Mouse (Mus musculus): ENCODE measurements around the gene Tmem40. TPM values are rescaled to one million over a fixed set of nuclear protein-coding genes. Genes with fewer than 3 reads are reported as not detected.

Tmem40 gene
- total RNA-seq, 1 experiment from 2014 or later: not detected

DNA sequence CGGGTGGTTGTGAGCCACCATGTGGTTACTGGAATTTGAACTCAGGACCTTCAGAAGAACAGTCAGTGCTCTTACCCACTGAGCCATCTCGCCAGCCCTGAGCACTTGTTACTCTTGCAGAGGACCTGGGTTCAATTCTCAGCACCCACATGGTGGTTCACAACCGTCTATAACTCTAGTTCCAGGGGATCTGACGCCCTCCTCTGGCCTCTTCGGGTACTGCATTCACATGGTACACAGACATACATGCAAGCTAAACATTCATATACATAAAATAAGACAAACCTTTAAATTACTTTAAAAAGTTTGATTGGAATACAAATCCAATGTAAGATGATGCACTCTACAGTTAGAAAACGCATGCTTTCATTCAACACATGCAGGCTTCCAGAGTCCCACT is 10.0 kb upstream of the Tmem40 start:
- no peak for ATAC-seq (replicated peaks; ENCODE audit: insufficient number of reproducible peaks, low FRiP score, low TSS enrichment, poor library complexity, severe bottlenecking)

DNA sequence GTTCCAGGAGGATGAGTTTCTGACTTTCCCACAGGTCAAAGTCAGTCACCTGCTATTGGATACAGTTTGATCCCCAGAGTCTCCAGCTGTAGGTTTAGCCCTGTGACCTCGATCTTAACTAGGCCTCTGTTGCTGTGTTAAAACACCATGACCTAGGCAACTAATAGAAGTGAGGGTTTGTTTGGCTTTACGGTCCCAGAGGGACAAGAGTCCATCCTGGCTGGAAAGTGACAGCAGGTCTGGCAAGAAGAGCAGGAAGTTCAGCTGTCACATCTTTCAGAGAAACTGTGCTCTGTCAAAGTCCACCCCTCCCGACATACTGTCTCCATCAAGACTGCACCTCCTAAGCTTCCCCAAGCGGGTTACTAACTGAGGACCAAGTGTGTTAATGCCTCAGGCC is 8.6 kb upstream of the Tmem40 start:
- ATAC-seq (replicated peaks; ENCODE audit: insufficient number of reproducible peaks, low FRiP score, low TSS enrichment, poor library complexity, severe bottlenecking): no peak

DNA sequence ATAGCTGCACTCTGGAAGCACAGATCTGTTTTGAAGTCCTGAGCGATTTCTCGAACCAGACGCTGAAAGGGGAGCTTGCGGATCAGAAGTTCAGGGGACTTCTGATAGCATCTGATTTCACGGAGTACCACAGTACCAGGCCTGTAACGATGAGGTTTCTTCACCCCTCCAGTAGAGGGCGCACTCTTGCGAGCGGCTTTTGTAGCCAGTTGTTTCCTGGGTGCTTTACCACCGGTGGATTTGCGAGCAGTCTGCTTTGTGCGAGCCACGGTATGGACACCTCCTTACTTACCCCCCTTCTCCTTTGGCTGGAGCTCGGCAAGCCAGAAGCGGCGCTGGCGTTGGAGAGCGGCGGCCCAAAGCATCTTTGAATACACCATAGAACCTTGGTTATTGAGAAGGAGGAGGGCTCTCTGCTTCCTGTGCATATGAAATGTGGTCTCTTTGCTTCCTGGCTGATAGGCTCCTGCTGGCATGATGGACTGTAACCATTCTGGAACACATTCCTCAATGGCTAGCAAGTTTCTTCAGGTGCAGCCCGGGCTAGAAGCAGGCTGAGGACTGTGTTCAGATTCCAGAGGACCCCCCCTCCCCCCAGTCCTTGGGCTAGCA is 8.0 kb upstream of the Tmem40 start:
- ATAC-seq (replicated peaks; ENCODE audit: insufficient number of reproducible peaks, low FRiP score, low TSS enrichment, poor library complexity, severe bottlenecking): no peak

DNA sequence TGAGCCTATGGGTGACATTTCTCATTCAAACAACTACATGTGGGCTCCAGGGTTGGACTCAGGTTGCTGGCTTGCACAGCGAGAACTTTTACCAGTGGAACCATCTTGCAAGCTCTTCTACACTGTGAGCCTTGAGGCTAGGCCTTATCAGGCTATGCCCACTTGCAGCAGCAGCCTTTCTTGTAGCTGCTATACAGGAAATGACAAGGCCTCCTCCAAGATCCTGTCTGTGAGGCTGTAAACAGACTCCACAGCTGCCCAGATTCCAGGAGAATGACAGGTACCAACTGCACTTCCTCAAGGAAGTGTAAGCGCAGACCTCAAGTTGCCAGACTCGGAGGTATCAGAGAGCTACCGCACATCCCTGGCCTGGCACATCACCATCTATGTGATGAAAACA is 6.0 kb upstream of the Tmem40 start:
- no peak for ATAC-seq (replicated peaks; ENCODE audit: insufficient number of reproducible peaks, low FRiP score, low TSS enrichment, poor library complexity, severe bottlenecking)

DNA sequence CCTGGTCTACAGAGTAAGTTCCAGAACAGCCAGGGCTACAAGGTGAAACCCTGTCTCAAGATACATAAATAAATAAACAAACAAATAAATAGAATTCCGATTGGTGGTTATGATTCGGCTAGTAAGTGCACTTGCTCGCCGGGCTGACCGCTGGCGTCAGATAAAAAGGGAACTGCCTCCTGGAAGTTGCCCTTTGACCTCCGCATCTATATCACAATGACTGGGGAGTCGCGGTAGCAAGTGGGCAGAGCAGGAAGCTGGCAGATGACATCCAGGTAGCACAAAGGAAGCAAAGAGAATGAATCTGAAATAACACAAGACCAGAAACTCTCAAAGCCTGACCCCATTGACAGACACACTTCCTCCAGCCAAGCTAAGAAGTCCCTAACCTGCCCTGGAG is 5.1 kb upstream of the Tmem40 start:
- ATAC-seq (replicated peaks; ENCODE audit: insufficient number of reproducible peaks, low FRiP score, low TSS enrichment, poor library complexity, severe bottlenecking): peak; percentile 63; the same call in 1 of the 2 replicates

DNA sequence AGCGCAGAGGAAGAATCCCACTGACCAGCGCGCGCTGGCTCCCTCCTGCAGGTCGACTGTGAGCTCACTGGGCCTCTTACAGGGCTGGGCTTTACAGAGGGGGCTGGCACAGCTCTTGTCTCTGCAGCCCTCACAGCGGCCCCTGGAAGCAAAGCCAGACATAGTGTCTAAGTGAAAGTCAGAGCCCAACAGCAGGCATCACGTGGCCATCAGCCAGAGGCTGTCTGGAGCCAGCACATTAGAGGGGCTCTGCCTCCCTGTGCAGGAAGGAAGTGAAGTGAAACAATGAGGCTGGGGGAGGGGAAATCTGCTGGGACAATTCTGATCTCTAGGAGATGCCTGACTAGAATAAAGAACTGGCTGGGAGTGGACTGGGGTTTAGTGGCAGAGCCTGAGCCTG is 2.0 kb upstream of the Tmem40 start:
- ATAC-seq (replicated peaks; ENCODE audit: insufficient number of reproducible peaks, low FRiP score, low TSS enrichment, poor library complexity, severe bottlenecking): no peak

DNA sequence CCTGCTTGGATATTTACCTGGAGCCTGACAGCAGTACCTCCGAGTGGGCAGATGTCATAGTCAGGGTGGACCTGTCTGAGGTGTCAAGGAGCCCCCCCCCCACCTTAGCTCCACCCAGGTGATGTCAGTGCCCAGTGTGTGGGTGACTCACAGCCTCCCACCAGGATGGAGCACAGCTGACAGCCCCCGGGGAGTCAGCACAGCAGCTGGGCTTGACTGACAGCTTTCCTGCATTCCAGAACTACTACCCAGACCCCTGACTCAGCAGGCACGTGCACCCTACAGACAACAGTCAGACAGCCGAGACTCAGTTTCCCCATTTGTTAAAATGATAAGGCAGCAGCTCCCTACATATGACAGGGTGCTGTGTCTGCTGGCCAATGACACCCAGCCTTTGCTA is 1.2 kb downstream of the Tmem40 start:
- ATAC-seq (replicated peaks; ENCODE audit: insufficient number of reproducible peaks, low FRiP score, low TSS enrichment, poor library complexity, severe bottlenecking): no peak

DNA sequence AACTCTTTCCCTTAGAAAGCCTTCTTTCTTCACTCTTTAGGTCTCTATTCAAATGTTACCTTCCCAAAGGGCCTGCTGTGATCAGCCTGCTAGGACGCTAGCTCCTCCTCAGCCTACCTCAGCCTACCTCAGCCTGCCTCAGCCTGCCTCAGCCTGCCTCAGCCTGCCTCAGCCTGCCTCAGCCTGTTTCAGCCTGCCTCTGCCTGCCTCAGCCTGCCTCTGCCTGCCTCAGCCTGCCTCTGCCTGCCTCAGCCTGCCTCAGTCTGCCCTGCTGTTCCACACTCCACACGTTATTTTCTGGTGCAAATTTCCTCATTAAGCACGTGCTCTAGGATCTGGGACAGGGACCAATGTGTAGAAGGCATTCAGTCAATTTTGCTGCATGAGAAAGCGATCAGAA is 2.1 kb downstream of the Tmem40 start:
- no peak for ATAC-seq (replicated peaks; ENCODE audit: insufficient number of reproducible peaks, low FRiP score, low TSS enrichment, poor library complexity, severe bottlenecking)

DNA sequence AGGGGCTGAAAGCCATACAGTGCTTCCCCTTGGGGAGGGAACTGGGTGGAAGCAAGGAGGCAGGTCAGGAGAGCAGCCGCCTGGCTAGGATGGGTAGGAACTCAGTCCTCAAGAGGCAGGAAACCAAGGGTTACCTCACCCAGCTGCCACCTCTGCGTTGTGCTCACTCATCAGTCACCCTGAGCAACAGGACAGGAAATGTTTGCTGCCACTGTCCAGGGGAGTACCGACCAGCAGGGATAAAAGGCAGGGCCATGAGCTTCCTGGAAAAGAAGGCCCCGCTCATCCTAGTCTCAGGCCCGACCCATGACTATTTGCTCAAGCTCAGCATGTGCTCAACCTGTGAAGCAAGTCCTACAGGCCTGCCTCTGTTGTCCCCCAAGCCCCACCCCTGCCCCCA is 2.7 kb downstream of the Tmem40 start:
- peak; percentile 32; the same call in 1 of the 2 replicates for ATAC-seq (replicated peaks; ENCODE audit: insufficient number of reproducible peaks, low FRiP score, low TSS enrichment, poor library complexity, severe bottlenecking)

DNA sequence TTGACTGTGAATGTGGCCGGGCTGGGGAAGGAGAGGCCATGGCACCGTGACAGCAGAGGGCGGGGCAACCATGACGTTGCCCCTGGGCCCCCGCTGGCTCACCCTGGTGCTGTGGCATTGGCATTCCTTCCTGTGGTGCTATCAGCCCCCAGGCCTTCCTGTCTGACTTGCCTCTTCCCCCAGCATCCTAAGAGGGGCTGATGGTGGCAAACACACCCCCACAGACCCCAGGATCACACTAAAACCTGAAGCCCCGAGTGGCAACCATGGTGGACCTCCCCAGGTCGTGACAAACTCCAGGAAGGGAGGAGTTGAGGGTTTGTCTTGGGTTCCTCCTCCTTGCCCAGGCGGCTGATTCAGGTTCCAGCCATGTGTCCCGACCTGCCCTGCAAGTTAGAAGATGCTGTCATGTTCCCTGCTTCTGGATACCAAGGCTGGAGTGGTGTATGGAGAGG is 3.2 kb downstream of the Tmem40 start:
- ATAC-seq (replicated peaks; ENCODE audit: insufficient number of reproducible peaks, low FRiP score, low TSS enrichment, poor library complexity, severe bottlenecking): 0 out of 2 replicates have a peak, but pooled peaks have one; percentile 16

DNA sequence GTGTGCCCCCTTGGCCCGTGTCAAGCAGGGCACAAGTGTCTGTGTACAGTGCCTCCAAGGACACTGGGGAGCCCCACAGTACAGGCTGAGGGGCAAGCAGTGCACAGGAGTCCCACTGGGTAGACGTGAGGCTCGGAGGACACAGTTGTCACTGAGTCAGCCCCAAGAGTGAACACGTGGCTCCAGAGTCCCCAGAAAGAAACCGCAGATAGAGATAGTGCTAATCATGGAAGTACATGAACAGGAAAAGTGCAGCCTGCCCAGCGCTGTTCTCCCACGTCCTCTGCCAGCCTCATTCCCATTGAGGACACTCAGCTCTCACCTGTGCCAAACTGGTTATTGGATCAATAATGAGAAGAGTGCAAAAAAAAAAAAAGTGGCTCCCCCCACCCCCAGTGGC is 6.7 kb downstream of the Tmem40 start:
- no peak for ATAC-seq (replicated peaks; ENCODE audit: insufficient number of reproducible peaks, low FRiP score, low TSS enrichment, poor library complexity, severe bottlenecking)

DNA sequence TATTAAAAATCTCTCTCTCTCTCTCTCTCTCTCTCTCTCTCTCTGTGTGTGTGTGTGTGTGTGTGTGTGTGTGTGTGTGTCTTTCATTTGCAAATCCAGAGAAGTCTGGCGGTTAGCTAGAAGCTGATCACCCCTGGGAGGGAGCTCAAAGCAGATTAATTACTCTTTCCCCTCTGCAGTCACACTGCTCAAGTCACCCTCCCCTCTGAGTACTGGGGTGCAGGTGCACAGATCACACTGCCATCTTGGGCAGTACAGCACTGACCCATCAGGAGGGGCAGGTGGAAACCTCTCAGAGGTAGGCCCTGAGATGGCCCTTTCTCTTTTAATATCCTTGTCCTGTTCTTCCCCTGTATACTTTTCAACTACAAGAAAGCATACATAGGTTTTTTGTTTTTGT is 15.9 kb downstream of the Tmem40 start:
- no peak for ATAC-seq (replicated peaks; ENCODE audit: insufficient number of reproducible peaks, low FRiP score, low TSS enrichment, poor library complexity, severe bottlenecking)

DNA sequence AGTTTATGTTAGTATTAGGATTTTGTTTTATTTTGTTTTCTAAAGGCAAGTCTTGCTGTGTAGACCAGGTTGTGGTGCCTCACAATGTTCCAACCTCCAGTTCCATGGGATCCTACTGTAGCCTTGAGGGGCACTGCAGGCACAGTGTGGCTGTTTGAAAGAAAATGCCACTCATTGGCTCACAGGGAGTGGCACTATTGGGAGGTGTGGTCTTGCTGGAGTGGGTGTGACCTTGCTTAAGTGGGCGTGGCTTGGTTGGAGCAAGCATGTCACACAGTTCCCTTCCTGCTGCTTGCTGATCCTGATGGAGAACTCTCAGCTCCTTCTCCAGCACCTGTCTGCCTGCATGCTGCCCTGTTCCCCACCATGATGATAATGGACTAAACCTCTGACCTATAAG is 18.6 kb downstream of the Tmem40 start:
- ATAC-seq (replicated peaks; ENCODE audit: insufficient number of reproducible peaks, low FRiP score, low TSS enrichment, poor library complexity, severe bottlenecking): no peak

DNA sequence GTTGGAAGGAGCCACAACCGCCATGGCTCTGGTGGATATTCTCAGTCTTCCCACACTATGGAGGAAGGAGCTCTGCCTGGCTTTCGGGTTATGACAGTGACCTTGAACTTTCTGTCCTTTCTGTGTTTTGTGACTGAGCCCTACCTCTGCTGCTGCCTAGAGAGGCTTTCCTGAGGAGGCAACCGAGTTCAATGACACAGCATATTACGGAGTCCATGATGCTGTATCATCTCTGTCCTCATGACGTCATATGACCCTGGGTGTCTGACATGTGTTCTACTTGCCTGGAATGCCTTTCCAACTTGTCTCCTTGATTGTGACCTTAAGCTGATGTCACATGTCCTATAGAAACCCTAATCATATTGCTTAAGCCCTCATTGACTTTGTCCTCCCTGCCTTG is 23.2 kb downstream of the Tmem40 start:
- ATAC-seq (replicated peaks; ENCODE audit: insufficient number of reproducible peaks, low FRiP score, low TSS enrichment, poor library complexity, severe bottlenecking): no peak

DNA sequence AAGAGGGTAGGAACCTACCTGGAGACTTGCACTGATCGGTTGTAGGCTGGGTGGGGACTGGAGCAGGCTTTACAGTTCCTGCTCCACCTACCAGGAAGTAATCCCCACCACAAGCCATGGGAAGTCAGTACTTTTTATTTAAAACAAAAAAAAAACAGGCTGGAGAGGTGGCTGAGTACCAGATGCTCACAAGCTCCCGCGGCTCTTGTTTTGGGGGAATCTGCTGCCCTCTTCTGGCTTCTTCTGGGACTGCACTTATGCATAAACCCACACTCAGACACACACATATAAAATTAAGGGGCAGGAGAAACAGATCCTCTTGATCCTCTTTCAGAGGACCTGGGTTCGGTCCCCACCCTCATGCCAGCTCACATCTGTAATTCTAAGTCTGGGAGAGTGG is 27.3 kb downstream of the Tmem40 start:
- ATAC-seq (replicated peaks; ENCODE audit: insufficient number of reproducible peaks, low FRiP score, low TSS enrichment, poor library complexity, severe bottlenecking): no peak

DNA sequence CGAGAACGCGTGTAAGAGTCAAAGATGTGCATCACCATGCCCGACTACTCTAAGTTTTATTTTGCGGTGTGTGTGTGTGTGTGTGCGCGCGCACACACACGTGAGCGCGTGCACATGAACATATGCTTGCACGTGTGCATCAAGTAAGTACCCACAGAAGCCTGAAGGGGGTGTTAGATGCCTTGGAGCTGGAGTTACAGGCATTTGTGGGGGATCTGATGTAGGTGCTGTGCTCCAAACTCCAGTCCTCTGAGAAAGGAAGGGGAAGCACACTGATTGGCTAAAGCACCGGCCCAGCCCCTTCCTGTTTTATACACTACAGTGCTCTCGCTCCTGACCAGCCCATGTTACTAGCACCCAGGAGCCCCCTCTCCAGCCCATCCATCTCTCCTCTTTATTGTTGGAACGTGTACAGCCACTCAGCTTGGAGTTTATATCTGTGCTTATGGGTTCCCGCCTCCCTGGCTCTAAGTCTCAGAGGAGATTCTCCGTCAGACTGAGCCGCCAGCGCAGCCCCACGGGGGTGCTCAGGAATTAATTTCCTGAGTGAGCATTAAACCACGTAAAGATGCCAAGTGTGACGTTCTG is 29.8 kb downstream of the Tmem40 start:
- ATAC-seq (replicated peaks; ENCODE audit: insufficient number of reproducible peaks, low FRiP score, low TSS enrichment, poor library complexity, severe bottlenecking): no peak

DNA sequence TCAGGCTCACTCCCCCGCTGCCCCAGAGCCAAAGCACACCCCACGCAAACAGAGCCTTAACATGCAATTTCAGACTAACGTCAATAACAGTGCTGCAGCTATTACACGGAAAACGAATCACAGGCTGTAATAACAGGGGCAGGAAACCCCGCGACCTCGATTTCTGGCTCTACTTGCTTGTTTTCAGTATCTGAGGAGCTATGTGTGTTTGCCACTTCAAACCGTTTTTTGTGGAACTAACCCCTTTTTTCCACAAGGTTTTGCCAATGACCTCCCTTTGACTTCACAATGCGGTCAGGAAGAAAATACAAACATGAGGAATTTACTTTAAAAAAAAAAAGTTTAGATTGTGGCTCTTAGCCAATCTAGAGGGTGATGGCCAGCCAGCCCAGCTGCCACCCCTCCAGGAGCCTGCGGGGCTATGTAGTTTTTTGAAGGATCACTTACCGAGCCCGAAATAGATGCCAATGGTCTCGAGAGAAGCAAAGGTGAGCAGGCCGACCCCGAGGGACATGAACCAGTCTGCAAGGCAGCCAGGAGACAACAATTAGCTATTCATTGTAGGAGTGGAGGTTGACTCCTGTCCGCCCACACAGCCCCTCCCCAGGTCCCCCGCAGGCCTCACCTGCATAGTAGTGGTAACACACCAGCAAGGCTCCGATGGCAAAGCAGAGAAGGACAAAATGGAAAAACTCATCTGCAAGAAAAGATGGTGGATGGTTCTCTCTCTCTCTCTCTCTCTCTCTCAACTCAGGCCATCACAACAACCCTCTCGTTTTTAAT is 31.5 kb downstream of the Tmem40 start:
- no peak for ATAC-seq (replicated peaks; ENCODE audit: insufficient number of reproducible peaks, low FRiP score, low TSS enrichment, poor library complexity, severe bottlenecking)

DNA sequence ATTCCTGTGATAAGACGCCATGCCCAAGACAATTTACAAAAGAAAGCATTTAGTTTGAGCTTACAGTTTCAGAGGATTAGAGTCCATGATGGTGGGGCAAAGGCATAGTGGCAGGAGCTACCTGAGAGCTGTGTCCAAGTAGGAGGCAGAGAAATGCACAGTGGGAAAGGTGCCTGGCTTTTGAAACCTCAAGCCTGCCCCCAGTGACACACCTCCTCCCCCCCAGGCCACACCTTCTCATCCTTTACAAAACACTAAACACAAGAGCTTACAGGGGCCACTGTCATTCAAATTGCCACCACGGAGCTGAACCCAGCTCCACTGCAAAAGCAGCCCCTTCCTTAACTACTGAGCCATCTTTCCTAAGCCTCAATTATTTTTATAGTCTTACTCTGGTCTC is 34.6 kb downstream of the Tmem40 start:
- ATAC-seq (replicated peaks; ENCODE audit: insufficient number of reproducible peaks, low FRiP score, low TSS enrichment, poor library complexity, severe bottlenecking): no peak

DNA sequence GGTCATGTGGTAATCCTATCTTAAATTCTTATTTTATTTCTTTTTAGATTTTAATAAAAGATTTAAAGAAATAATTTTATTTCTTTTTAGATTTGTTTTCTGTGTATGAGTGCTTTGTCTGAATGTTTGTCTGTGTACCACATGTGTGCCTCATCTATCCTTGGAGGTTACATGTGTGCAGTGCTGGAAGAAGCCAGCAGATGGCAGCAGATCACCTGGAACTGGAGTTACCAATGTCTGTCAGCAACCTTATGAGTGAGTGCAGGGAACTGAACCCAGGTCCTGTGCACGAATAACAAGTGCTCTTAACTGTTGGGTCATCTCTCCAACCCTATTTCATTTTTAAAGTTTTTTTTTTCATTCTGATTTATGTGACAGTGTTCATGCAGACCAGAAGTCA is 35.1 kb downstream of the Tmem40 start:
- no peak for ATAC-seq (replicated peaks; ENCODE audit: insufficient number of reproducible peaks, low FRiP score, low TSS enrichment, poor library complexity, severe bottlenecking)

DNA sequence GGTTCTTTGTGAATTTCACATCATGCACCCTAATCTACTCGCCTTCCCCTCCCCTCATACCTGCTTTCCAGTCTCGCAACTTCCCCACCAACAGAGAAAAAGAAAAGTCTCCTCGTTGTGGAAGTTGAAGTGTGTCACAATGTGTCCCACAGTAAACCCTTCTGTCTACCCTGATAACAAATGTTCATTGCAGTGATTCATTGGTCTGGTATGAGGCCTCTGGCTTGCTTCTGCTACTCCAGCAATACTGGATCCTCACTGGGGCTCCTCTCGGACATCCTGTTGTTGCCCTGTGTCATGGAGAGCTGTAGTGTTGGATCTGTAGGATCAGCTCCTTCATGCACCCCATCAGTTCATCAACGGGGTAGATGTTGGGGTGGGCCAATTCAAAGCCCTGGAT is 40.0 kb downstream of the Tmem40 start:
- ATAC-seq (replicated peaks; ENCODE audit: insufficient number of reproducible peaks, low FRiP score, low TSS enrichment, poor library complexity, severe bottlenecking): no peak
